Mouse (Mus musculus): ENCODE results near the gene Klri1. TPM values are rescaled to one million over a fixed set of nuclear protein-coding genes. Genes with fewer than 3 reads are reported as not detected.
A peak's percentile ranks its signal among the peaks of the same experiment; 100 is the strongest.
"Not testable (repeated sequence)": the region's sequence is repeated elsewhere in the genome, so short reads cannot be mapped to it uniquely, and the experiment has no call there.

The Klri1 gene
- not detected in 2 replicates for total RNA-seq (2021)
- long read RNA-seq, result 0 reads

- no peak for DNase-seq
Measured at GRCm38 (mm10) chr6:129717032-129717431, at the start of gene Klri1. Klri1 (minus strand) TSS chr6:129717132.

GRCm38 (mm10) chr6:129747654-129748032 lies 30.7 kb upstream of the Klri1 start:
- no peak for DNase-seq

GRCm38 (mm10) chr6:129747016-129747653 lies 30.2 kb upstream of the Klri1 start:
- no peak for DNase-seq

GRCm38 (mm10) chr6:129746151-129746550 lies 29.2 kb upstream of the Klri1 start:
- no peak for DNase-seq

- DNase-seq, result no peak
Measured at GRCm38 (mm10) chr6:129740069-129740721, 23.3 kb upstream of the Klri1 start, which contains the start of gene Klri2. Klri2 (minus strand) TSS chr6:129740484.

- no peak for DNase-seq
Measured at GRCm38 (mm10) chr6:129736414-129736813, 19.5 kb upstream of the Klri1 start.

GRCm38 (mm10) chr6:129727237-129727636 lies 10.3 kb upstream of the Klri1 start:
- DNase-seq, result no peak

GRCm38 (mm10) chr6:129721390-129721789 lies 4.5 kb upstream of the Klri1 start:
- no peak for DNase-seq

GRCm38 (mm10) chr6:129720487-129720886 lies 3.6 kb upstream of the Klri1 start:
- no peak for DNase-seq

GRCm38 (mm10) chr6:129713566-129713965 lies 3.4 kb downstream of the Klri1 start:
- DNase-seq, result no peak

- peak; percentile 13 for DNase-seq
Measured at GRCm38 (mm10) chr6:129691436-129691835, 25.5 kb downstream of the Klri1 start.

- DNase-seq, result no peak
Measured at GRCm38 (mm10) chr6:129680379-129680778, 36.6 kb downstream of the Klri1 start.

GRCm38 (mm10) chr6:129678873-129679272 lies 38.1 kb downstream of the Klri1 start, which contains the start of gene Klrc1:
Klrc1 (minus strand) TSS chr6:129678973.
- no peak for DNase-seq

- not testable (repeated sequence) for DNase-seq
Measured at GRCm38 (mm10) chr6:129661301-129661700, 55.6 kb downstream of the Klri1 start.

GRCm38 (mm10) chr6:129660589-129660988 lies 56.3 kb downstream of the Klri1 start, which contains the start of gene Klrc2:
Klrc2 (minus strand) TSS chr6:129660689.
- DNase-seq, result not testable (repeated sequence)

Small RNA genes lying within 50 kb of the gene (microRNA-seq; reads per million reads assigned to microRNA genes)
- 0 reads per million in 2 experiments for gene Mir680-1

Other genes with a start within 250 kb of the Klri1 start
- 0.24 TPM in 1 of 2 replicates, not detected in the other for gene Olr1, start 210.0 kb downstream of the Klri1 start, total RNA-seq (2021)
- gene Tmem52b, start 204.6 kb downstream of the Klri1 start, total RNA-seq (2021), result not detected in 2 replicates
- 251 and 260 TPM in 2 replicates for gene Gabarapl1, start 184.0 kb downstream of the Klri1 start, total RNA-seq (2021)
- not detected in 2 replicates for gene Klre1, start 139.2 kb downstream of the Klri1 start, total RNA-seq (2021)
- not detected in 2 replicates for gene Klrd1, start 125.3 kb downstream of the Klri1 start, total RNA-seq (2021)
- gene Klrk1, start 93.3 kb downstream of the Klri1 start, total RNA-seq (2021), result not detected in 2 replicates
- gene Klrc3, start 73.8 kb downstream of the Klri1 start, total RNA-seq (2021), result not detected in 2 replicates
- not detected in 2 replicates for gene Klrc2, start 56.4 kb downstream of the Klri1 start, total RNA-seq (2021)
- gene Klrc1, start 38.2 kb downstream of the Klri1 start, total RNA-seq (2021), result not detected in 2 replicates
- not detected in 2 replicates for gene Klri2, start 23.4 kb upstream of the Klri1 start, total RNA-seq (2021)
- not detected in 2 replicates for gene Gm156, start 67.1 kb upstream of the Klri1 start, total RNA-seq (2021)
- not detected in 2 replicates for gene Gm17631, start 145.5 kb upstream of the Klri1 start, total RNA-seq (2021)
- gene Klra17, start 159.5 kb upstream of the Klri1 start, total RNA-seq (2021), result not detected in 2 replicates
- not detected in 2 replicates for gene Klra5, start 200.5 kb upstream of the Klri1 start, total RNA-seq (2021)